Mouse (Mus musculus): Measurements from ENCODE around the gene Rftn2.

Rftn2 gene

DNA sequence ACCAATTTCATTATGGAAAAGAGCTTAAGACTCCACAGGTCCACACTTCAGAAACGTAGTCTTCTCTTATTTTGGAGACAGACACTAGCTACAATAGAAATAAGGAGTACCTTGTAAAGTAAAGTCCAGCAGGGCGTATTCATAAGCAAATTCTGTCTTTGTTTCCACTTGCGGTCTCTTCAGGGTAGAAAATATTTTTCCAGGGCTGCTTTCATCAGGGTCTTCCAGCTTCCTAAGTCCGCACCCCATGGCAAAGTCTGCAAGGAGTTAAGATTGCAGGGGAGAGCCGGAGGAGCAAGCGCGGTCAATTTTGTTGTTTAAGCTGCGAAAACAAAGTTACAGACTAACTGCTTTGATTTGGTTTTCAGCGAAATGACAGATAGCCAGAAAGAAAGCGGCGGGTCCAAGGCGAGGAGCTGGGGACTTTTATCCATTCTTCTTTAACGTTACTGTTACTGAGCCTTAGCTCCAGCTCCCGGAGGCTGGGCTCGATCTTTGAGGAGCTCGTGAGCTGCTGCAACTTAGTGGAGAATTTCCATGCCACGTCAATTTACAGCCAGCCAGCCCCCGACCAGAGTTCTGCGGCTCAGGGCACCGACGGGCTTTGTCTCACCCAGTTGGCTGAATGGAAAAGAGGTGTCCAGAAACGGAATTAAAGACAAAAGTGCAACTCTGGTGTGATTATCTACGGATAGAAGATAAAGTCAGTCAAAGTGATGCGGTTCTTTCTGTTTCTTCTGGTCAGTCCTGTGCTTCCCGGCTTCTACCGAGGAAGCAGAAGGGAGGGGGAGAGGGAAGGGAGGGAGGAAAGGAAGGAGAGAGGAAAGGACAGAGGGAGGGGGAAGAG, at the start of gene Rftn2:
TSS of gene Rftn2 (minus strand) at position 772 of the 847 bp plus-strand sequence.
- peak; percentile 15 for DNase-seq

DNA sequence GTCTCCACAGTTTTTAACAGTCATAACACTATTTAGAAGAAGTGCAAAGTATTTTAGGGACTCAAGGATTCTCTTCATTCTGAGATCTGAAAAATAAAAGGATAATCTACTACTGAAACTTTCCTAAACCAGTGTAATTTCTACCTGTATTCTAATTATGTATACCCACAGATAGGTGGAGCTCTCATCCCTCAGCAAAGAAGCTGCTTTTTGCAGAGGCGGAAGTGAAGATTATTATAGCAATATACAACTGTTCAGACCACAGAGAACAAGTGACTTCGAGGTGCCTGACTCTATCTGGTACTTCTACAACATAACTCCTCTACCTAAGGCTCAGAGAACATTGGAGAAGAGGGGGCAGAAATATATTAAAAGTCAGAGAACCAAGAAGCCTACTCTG, 38.9 kb upstream of the Rftn2 start:
- no peak for DNase-seq

DNA sequence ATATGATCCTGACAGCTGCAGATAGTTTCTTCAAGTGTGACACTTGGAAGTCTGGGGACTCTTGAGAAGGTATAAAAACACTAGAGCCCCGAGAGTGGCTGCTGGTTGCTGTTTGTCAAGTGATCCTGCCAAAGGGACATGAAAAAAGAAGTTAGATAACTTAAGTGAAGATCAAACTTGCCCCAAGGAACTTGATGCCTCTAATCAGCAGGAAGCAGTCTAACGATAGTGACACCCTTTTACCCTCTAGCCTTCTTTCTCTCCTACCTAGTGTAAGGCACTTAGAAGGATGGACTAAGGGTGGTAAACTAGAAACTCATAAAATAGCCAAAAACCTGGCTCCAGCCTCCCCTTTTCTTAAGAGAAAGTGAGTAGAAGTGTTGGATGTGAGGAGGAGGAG, 37.8 kb upstream of the Rftn2 start:
- DNase-seq = no peak

DNA sequence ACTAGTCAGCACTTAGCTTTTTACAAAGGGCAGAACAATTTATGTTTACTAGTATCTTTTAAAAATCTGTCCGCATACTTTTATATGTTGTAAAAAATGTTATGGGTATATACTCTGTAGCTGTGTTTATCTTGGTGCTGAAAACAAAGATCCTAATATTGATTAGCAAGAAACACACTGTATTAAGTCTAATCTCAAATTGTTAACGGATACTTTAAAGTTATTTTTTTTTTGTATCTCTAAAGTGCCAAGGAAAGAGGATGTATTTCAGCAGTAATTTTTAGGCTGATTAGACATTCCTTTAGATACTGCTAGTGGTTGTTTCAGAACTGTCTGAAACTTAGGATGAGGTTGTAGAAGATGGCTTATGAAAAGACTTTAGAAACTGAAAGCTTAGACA, 19.8 kb upstream of the Rftn2 start:
- DNase-seq = no peak

DNA sequence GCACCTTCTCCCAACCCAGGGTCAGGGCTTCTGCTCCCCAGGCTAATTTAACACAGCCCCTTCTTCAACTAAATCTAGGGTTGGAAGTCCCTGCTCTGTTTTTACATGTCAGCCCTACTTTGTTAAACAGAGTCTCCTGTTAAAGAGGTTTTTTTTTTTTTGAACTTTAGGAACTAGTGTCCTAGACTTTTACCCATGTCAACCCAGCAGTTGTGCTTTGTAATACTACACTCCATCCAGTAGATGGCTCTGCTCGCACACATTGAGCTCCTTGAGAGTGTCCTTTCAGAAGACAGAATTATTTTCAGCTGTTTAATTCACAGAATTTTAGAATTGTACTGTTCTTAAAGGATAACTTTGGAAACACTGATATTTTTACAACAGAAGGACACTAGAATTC, 12.7 kb upstream of the Rftn2 start:
- peak; percentile 66 for DNase-seq

- DNase-seq = no peak
Measured at GRCm38 (mm10) chr1:55238496-55238895, 11.9 kb upstream of the Rftn2 start.

DNA sequence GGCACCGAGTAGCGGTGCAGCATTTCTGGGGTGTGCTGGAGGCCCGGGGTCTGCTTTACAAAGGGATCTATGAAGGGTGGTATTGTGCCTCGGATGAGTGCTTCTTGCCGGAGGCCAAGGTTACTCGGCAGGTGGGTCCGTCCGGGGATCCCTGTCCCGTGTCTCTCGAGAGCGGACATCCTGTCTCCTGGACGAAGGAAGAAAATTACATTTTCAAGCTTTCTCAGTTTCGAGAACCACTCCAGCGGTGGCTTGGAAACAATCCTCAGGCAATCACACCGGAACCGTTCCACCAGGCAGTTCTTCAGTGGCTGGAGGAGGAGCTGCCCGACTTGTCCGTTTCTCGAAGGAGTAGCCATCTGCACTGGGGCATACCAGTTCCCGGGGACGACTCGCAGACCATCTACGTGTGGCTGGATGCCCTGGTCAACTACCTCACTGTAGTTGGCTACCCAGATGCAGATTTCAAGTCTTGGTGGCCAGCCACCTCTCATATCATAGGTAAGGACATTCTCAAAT, 11.1 kb upstream of the Rftn2 start:
- DNase-seq = peak; percentile 26

DNA sequence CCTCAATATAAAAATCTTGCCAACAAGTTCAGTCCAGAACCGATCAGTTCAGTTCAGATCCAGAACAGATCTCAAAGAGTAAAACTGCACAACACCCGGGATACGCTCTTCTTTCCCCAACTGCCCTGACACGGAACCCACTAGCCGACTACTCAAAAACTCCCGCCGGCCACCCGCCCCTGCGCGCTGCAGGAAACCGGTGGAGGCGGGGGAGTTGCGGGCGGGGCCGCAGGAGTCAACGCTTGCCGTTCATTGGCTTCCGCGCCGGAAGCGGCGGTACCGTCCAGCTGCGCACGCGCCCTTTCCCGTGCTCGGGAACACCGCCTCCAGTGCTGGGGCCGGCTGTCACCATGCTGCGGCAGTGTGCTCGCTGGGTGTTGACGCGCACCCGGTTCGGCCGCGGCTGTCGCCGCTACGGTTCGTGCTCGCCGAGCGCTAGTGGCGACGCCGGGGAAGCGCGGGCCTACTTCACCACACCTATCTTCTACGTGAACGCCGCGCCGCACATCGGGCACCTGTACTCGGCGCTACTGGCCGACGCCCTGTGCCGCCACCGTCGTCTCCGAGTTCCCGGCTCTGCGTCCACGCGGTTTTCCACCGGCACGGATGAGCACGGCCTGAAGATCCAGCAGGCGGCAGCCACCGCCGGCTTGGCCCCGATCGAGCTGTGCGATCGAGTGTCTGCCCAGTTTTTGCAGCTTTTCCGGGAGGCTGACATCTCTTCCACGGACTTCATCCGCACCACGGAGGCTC, 10.5 kb upstream of the Rftn2 start, which contains the start of gene Mars2:
TSS of gene Mars2 (plus strand) at position 288 of the 753 bp plus-strand sequence.
- peak; percentile 93 for DNase-seq

DNA sequence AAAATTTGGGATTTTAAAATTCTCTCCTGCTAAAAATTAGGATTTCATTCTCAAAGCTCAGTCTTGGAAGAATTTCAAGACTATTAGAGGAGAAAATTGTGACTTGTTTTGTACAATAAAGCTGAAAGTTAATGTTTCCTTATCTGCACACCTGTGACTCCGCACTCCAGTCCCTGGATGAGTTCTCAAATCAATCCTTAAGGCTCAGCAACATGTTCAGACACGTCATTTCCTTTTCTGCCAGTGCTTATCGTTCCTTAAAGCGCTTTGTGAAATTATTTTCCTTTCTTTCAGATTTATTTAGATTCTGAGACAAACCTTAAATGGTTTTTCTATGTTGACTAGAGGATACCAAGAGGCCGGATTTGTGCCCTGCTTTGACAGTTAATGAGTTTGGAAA, 9.9 kb upstream of the Rftn2 start:
- no peak for DNase-seq

DNA sequence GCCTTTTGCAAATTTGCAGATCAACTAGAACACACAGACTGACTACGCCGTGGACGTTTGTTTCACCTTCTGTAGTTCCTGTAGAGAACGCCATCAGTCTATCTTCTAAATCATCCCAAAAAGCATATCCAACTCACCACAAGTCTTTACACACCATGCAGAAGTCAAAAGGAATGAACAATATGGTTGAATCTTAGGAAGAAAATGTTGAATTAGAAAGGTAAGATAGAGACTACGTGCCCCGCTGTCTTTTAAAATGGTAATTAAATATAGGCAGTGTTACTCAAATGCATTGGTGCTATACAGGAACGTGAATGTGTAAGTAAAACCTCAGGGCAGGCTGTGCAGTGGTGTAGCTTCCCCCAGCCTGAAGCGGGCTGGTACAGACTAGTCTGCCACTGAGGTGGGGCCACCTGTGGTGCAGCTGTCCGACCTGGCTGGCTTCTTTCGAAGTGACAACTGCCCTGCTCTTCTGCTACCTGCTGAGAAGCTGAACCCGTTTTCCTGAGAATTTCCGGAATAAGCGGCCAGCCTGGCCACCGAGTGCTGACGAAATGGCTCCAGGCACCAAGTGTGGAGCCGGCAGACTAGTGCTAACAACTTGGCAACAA, 8.4 kb upstream of the Rftn2 start:
- no peak for DNase-seq

GRCm38 (mm10) chr1:55228256-55228884, 1.8 kb upstream of the Rftn2 start:
- no peak for DNase-seq

GRCm38 (mm10) chr1:55227376-55227775, 794 bp upstream of the Rftn2 start:
- no peak for DNase-seq

GRCm38 (mm10) chr1:55225398-55225797, 1.2 kb downstream of the Rftn2 start:
- no peak for DNase-seq

DNA sequence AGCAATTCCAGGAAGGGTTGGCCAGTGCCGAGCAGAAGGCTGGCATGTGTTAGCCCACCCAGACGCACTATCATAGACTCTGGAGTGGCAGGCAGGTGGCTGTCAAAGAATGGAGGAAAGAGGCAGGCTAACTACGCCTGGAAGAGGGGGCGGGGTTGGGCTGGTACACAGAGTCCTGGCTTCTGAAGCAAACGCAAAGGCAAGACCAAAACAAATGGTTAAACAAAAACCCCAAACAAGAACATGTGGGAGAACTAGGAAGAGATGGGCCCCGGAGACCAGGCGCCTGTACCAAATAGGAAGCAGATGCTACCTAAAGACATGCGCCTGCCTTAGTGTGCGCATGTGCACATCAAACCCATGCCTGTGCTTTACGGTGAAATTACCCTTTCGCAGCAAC, 2.5 kb downstream of the Rftn2 start:
- DNase-seq = no peak

DNA sequence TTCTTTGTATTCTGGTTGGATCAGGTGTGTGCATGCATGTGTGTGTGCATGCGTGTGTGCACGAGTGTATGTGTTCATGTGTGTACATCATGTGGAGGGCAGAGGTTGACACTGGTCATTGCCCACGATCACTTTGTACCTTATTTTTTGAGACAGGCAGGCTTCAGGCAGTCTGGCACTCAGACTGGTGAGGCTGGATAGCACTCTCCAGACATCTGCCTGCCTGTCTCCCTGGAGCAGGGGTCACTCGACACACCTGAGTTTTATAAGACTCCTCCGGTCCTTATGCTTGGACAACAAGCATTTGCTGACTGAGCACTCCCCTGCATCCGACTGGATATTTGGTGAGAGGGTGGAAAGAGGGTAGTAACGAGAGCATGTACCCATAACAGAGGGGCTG, 3.6 kb downstream of the Rftn2 start:
- no peak for DNase-seq

DNA sequence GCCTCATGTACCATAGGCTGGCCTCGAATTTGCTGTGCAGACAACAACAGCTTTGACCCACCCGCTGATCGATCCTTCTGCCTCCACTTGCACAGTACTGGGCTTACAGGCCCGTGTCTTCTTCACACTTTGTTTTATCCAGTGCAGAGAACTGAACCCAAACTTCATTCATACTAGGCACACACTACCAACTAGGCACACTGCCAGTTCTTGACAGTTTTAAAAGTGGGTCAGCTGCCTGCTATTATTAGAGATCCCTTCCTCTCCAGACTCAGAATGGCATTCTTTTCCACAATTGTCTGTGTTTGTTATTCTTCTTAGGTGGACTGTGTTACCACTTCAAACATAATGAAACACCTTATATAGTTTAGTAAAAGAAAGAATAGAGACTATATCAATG, 5.2 kb downstream of the Rftn2 start:
- DNase-seq = no peak

GRCm38 (mm10) chr1:55217191-55217590, 9.4 kb downstream of the Rftn2 start:
- DNase-seq = no peak

DNA sequence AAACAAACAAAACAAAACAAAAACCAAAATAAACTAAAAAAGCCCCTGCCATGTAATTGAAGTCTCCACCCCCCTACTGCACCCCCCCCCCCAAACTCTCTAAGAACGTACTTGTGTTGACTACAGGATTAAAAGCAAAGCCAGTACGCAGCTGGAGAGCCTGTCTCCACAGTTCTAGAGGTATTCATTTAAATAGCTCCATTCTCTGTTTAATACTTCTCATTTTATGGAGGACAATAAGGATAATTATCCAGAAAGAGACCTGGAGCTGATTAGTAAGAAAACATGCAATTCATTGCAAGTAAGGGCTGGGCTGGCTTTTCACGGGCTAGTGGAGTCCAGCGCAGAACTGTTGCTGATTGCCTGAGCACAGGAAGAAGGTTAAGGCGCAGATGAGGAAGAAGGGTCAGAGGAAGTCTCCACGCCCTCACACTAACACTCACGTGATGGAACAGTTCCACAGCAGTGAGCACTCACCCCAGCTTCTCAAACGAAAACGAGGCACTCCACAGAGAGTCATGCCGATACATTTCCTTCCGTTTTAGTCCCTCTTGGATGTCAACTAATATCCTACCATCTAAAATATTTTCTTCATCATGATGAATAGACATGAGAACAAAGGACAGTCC, 11.3 kb downstream of the Rftn2 start:
- DNase-seq = peak; percentile 57

DNA sequence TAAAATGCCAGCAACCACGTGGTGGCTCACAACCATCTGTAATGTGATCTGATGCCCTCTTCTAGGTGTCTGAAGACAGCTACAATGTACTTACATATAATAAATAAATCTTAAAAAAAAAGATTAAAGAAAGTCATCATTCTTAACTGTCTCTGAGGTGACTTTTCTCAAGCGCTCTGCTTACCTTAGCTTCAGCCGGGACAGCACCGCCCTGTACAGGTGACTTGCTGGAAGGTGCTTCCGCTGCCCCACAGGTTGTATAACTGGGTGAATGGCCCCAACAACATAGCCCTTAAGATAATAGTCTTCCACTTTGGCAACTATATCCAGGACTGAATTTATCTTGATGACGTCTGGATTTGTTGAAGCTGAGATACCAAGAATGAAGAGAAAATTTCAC, 12.6 kb downstream of the Rftn2 start:
- no peak for DNase-seq

- DNase-seq = no peak
Measured at GRCm38 (mm10) chr1:55213475-55213874, 13.1 kb downstream of the Rftn2 start.

DNA sequence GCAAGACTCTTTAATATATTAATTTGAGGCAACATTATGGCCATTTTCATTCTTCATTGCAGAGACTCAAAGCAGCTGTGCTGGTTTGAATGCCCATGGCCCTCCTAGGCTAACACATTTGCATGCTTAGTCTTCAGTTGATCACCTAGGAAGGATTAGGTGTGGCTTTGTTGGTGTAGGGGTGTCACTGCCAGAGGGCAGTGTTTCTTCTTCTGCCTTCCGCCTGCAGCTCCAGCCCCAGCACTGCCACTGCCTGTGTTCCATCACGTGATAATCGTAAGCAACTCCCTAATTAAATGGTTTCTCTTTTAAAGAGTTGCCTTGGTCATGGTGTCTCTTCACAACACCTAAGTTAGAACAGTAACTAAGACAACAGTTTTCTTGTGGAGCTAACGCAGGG, 13.8 kb downstream of the Rftn2 start:
- no peak for DNase-seq

GRCm38 (mm10) chr1:55211081-55211480, 15.5 kb downstream of the Rftn2 start:
- no peak for DNase-seq

All from kidney, adult 9 months (tissue).